Mouse (Mus musculus): ENCODE data around the gene Capza1. TPM values are rescaled to one million over a fixed set of nuclear protein-coding genes. Genes with fewer than 3 reads are reported as not detected.
A peak's percentile ranks its signal among the peaks of the same experiment; 100 is the strongest.

Gene Capza1
- polyA plus RNA-seq, 1 experiment from 2014 or later = 208 TPM

- Histone ChIP-seq H3K36me3 (replicated peaks) (peaks cover 24% of the 10 kb centered on the region), H3K27me3 (peaks cover 5% of the 10 kb centered on the region), H3K4me1 (peaks cover 66% of the 10 kb centered on the region), H3K4me3 (replicated peaks) (no peak overlapping the region), H3K9me3 (no peaks in the 10 kb centered on the region), H3K9ac (no peak overlapping the region), H3K27ac (no peak overlapping the region), H3K4me2 (no peak overlapping the region)
- WGBS = 80% methylated on average over 15 of the region's 15 CpGs
- no peak for ATAC-seq (ENCODE audit: low FRiP score)
Measured at GRCm38 (mm10) chr3:104792360-104793270, 71.7 kb downstream of the Capza1 start.

GRCm38 (mm10) chr3:104791671-104792070 is 72.6 kb downstream of the Capza1 start:
- H3K9me3 ChIP-seq = no peaks in the 10 kb centered on the region
- H3K36me3 ChIP-seq (replicated peaks) = peaks cover 19% of the 10 kb centered on the region
- no peak overlapping the region for H3K9ac ChIP-seq
- H3K4me3 ChIP-seq (replicated peaks) = no peak overlapping the region
- WGBS = 90% methylated on average over 8 of the region's 8 CpGs
- H3K4me1 ChIP-seq = peaks cover 66% of the 10 kb centered on the region
- no peak overlapping the region for H3K4me2 ChIP-seq
- H3K27ac ChIP-seq = no peak overlapping the region
- ATAC-seq (ENCODE audit: low FRiP score) = no peak
- H3K27me3 ChIP-seq = peaks cover 8% of the 10 kb centered on the region

GRCm38 (mm10) chr3:104791017-104791416 is 73.3 kb downstream of the Capza1 start:
- H3K27ac ChIP-seq = peak overlapping the region; percentile 6; the same call in 1 of the 2 replicates
- peak overlapping the region; percentile 73; the same call in 1 of the 2 replicates for H3K9ac ChIP-seq
- 35% methylated on average over 4 of the region's 4 CpGs for WGBS
- peak overlapping the region; percentile 62; the same call in 1 of the 2 replicates for H3K4me3 ChIP-seq (replicated peaks)
- H3K4me2 ChIP-seq = peak overlapping the region; percentile 95
- no peaks in the 10 kb centered on the region for H3K9me3 ChIP-seq
- peaks cover 13% of the 10 kb centered on the region for H3K36me3 ChIP-seq (replicated peaks)
- H3K27me3 ChIP-seq = peaks cover 12% of the 10 kb centered on the region
- peaks cover 60% of the 10 kb centered on the region for H3K4me1 ChIP-seq
- ATAC-seq (ENCODE audit: low FRiP score) = no peak

GRCm38 (mm10) chr3:104790401-104790937 is 73.8 kb downstream of the Capza1 start:
- peak overlapping the region; percentile 62 for H3K4me3 ChIP-seq (replicated peaks)
- H3K9me3 ChIP-seq = no peaks in the 10 kb centered on the region
- peaks cover 55% of the 10 kb centered on the region for H3K4me1 ChIP-seq
- H3K4me2 ChIP-seq = peak overlapping the region; percentile 95
- peak overlapping the region; percentile 6; the same call in 1 of the 2 replicates for H3K27ac ChIP-seq
- ATAC-seq (ENCODE audit: low FRiP score) = no peak
- peaks cover 8% of the 10 kb centered on the region; the same call in 1 of the 2 replicates for H3K36me3 ChIP-seq (replicated peaks)
- H3K27me3 ChIP-seq = peaks cover 18% of the 10 kb centered on the region
- peak overlapping the region; percentile 73 for H3K9ac ChIP-seq
- 26% methylated on average over 6 of the region's 6 CpGs for WGBS

GRCm38 (mm10) chr3:104789822-104790221 is 74.5 kb downstream of the Capza1 start:
- H3K9me3 ChIP-seq = no peaks in the 10 kb centered on the region
- H3K36me3 ChIP-seq (replicated peaks) = peaks cover 6% of the 10 kb centered on the region; the same call in 1 of the 2 replicates
- H3K27ac ChIP-seq = no peak overlapping the region
- peaks cover 24% of the 10 kb centered on the region for H3K27me3 ChIP-seq
- ATAC-seq (ENCODE audit: low FRiP score) = no peak
- peak overlapping the region; percentile 95 for H3K4me2 ChIP-seq
- WGBS = 36% methylated on average over 13 of the region's 13 CpGs
- H3K9ac ChIP-seq = peak overlapping the region; percentile 73
- H3K4me1 ChIP-seq = peaks cover 49% of the 10 kb centered on the region
- H3K4me3 ChIP-seq (replicated peaks) = peak overlapping the region; percentile 62

GRCm38 (mm10) chr3:104789312-104789605 is 75.0 kb downstream of the Capza1 start:
- H3K9ac ChIP-seq = peak overlapping the region; percentile 73
- peak overlapping the region; percentile 62 for H3K4me3 ChIP-seq (replicated peaks)
- peaks cover 30% of the 10 kb centered on the region for H3K27me3 ChIP-seq
- WGBS = 2% methylated on average over 10 of the region's 10 CpGs
- peaks cover 43% of the 10 kb centered on the region for H3K4me1 ChIP-seq
- ATAC-seq (ENCODE audit: low FRiP score) = peak; percentile 34; the same call in 1 of the 2 replicates
- peaks cover 6% of the 10 kb centered on the region; the same call in 1 of the 2 replicates for H3K36me3 ChIP-seq (replicated peaks)
- no peaks in the 10 kb centered on the region for H3K9me3 ChIP-seq
- peak overlapping the region; percentile 95 for H3K4me2 ChIP-seq
- 0 out of 2 replicates have a peak overlapping the region, but pooled peaks have one; percentile 6 for H3K27ac ChIP-seq

GRCm38 (mm10) chr3:104788561-104789311 is 75.6 kb downstream of the Capza1 start:
- peak overlapping the region; percentile 73 for H3K9ac ChIP-seq
- H3K4me3 ChIP-seq (replicated peaks) = peak overlapping the region; percentile 62
- peak; percentile 84 for ATAC-seq (ENCODE audit: low FRiP score)
- peak overlapping the region; percentile 53; the same call in 1 of the 2 replicates for H3K27ac ChIP-seq
- H3K9me3 ChIP-seq = no peaks in the 10 kb centered on the region
- H3K4me1 ChIP-seq = peaks cover 38% of the 10 kb centered on the region
- under 1% methylated on average over 38 of the region's 52 CpGs for WGBS
- H3K4me2 ChIP-seq = peak overlapping the region; percentile 95
- H3K27me3 ChIP-seq = peaks cover 35% of the 10 kb centered on the region
- H3K36me3 ChIP-seq (replicated peaks) = peaks cover 6% of the 10 kb centered on the region; the same call in 1 of the 2 replicates

- Histone ChIP-seq H3K36me3 (replicated peaks) (peaks cover 6% of the 10 kb centered on the region; the same call in 1 of the 2 replicates), H3K9ac (peak within 1 kb of the TSS; percentile 73), H3K9me3 (no peaks in the 10 kb centered on the region), H3K4me2 (peak within 1 kb of the TSS; percentile 95), H3K4me3 (replicated peaks) (peak within 1 kb of the TSS; percentile 62), H3K4me1 (peaks cover 34% of the 10 kb centered on the region), H3K27me3 (peaks cover 41% of the 10 kb centered on the region), H3K27ac (peak within 1 kb of the TSS; percentile 53; the same call in 1 of the 2 replicates)
- 35% methylated on average over 3 of the region's 3 CpGs for WGBS
- ATAC-seq (ENCODE audit: low FRiP score) = 0 out of 2 replicates have a peak, but pooled peaks have one; percentile 4
Measured at GRCm38 (mm10) chr3:104788075-104788474, 76.2 kb downstream of the Capza1 start, which contains the start of gene Rhoc. Gene Rhoc (plus strand): TSS chr3:104788375.

GRCm38 (mm10) chr3:104785284-104785683 is 79.0 kb downstream of the Capza1 start:
- H3K27ac ChIP-seq = no peak overlapping the region
- H3K4me2 ChIP-seq = no peak overlapping the region
- H3K36me3 ChIP-seq (replicated peaks) = no peaks in the 10 kb centered on the region
- no peak overlapping the region for H3K9ac ChIP-seq
- 86% methylated on average over 6 of the region's 6 CpGs for WGBS
- peaks cover 69% of the 10 kb centered on the region for H3K27me3 ChIP-seq
- H3K9me3 ChIP-seq = no peaks in the 10 kb centered on the region
- peaks cover 36% of the 10 kb centered on the region for H3K4me1 ChIP-seq
- no peak overlapping the region for H3K4me3 ChIP-seq (replicated peaks)
- ATAC-seq (ENCODE audit: low FRiP score) = no peak

GRCm38 (mm10) chr3:104783971-104784500 is 80.3 kb downstream of the Capza1 start:
- H3K4me1 ChIP-seq = peaks cover 23% of the 10 kb centered on the region
- ATAC-seq (ENCODE audit: low FRiP score) = no peak
- H3K9ac ChIP-seq = no peak overlapping the region
- 39% methylated on average over 14 of the region's 14 CpGs for WGBS
- no peaks in the 10 kb centered on the region for H3K36me3 ChIP-seq (replicated peaks)
- no peak overlapping the region for H3K4me3 ChIP-seq (replicated peaks)
- no peak overlapping the region for H3K27ac ChIP-seq
- H3K4me2 ChIP-seq = no peak overlapping the region
- peaks cover 82% of the 10 kb centered on the region for H3K27me3 ChIP-seq
- H3K9me3 ChIP-seq = no peaks in the 10 kb centered on the region

- ATAC-seq (ENCODE audit: low FRiP score) = no peak
- peaks cover 21% of the 10 kb centered on the region for H3K4me1 ChIP-seq
- H3K27me3 ChIP-seq = peaks cover 92% of the 10 kb centered on the region
- H3K4me3 ChIP-seq (replicated peaks) = peak overlapping the region; percentile 44; the same call in 1 of the 2 replicates
- peak overlapping the region; percentile 44; the same call in 1 of the 2 replicates for H3K9ac ChIP-seq
- H3K27ac ChIP-seq = no peak overlapping the region
- no peaks in the 10 kb centered on the region for H3K36me3 ChIP-seq (replicated peaks)
- no peaks in the 10 kb centered on the region for H3K9me3 ChIP-seq
- H3K4me2 ChIP-seq = peak overlapping the region; percentile 80
- WGBS = 13% methylated on average over 12 of the region's 12 CpGs
Measured at GRCm38 (mm10) chr3:104782061-104782681, 82.1 kb downstream of the Capza1 start.
